Mouse (Mus musculus) heart, postnatal 0 days (tissue): Measurements from ENCODE around the gene Urgcp.

Source experiments
- CTCF ChIP-seq: IDR thresholded peaks from 2 replicates; pipeline ENCODE4 v1.5.1; 2016; ENCODE audit warnings: antibody characterized with exemption, control low read depth, low read depth
- EP300 ChIP-seq: IDR thresholded peaks from 2 replicates; pipeline ENCODE4 v1.6.1; 2016; ENCODE audit warnings: antibody characterized with exemption, low read depth

GRCm38 (mm10) chr11:5716246-5716645 lies 45.9 kb downstream of the Urgcp start:
- no peak for TF ChIP-seq CTCF
- TF ChIP-seq EP300, result no peak
